Mouse (Mus musculus): ENCODE results near the gene Il10.
"Not testable (repeated sequence)": the region's sequence is repeated elsewhere in the genome, so short reads cannot be mapped to it uniquely, and the experiment has no call there.

Il10 gene

GRCm38 (mm10) chr1:131020425-131021310 lies 1.0 kb downstream of the Il10 start:
- no peak for DNase-seq (ENCODE audit: low spot score)

DNA sequence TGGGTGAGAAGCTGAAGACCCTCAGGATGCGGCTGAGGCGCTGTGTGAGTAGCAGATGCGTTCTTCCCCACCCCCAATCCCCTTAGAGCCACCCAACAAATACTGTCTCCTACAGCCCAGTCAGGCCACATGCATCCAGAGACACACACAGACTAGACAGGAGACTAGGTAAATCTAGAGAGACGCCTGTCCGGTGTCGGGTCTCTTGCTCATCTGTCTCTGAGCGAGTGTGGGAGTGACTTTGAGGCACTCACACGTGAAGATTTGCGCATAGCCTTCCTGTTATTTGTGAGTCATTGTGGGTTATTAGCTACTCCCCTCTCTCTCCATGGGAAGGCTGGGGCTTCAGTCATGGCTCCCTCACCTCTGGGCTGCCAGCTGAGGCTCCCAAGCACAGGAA lies 1.8 kb downstream of the Il10 start:
- no peak for DNase-seq (ENCODE audit: low spot score)

DNA sequence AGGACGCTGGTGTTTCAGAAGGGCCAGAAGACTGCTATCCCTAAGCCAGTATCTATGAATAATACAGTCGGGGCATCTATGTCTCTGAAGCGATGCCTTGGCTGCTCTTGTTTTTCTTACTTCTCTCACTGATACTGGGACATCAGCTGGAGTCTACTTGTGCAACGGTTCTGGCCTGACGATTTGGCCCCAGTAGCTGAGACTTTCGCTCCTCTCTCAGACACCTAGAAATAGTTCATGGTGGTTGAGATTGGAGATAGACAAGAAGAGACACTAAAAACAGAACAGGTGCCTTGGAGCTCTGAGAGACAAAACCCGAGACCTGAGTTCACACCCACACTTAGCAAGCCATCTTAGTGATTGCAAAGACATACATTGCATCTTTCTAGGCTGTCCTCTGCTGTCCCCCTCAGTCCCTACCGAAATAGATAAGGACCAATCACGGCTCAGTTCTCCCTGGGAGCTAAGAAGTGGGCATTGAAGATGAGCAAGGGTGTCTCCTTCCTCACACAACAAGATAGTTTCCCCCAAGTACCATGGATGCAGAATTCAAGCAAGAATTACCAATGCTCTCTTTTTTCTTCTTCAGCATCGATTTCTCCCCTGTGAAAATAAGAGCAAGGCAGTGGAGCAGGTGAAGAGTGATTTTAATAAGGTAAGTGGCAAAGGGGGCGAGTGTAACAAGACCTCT lies 2.4 kb downstream of the Il10 start:
- no peak for DNase-seq (ENCODE audit: low spot score)

DNA sequence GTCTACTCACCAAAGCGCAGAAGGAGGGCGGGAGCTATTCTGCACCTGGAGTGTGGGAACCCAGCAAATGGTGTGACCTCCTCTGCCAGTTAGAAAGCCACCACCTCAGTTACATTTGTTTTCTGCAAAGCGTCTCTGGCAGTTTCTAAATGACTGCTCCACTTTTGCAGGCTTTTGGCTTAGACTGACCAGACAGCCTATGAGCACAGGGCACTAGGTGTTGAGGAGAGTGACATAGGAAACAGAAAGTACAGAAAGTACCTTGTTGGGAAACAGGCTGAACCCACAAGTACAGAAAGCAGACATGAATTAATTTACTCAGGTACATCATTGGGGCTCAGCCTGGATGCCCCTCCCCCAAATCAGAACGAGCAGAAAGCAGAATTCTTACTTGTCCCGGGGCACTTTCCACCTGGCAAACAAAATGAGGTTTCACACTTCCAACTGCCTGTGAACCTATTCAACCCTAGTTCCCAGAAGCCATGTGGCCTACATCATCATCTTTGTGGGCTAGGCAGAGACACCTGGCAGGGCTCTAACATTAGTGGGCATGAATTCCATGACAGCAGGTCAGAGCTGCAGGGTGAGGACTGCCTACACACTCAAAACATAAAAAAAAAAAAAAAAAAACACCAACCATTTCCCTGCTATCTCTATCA lies 3.1 kb downstream of the Il10 start:
- no peak for DNase-seq (ENCODE audit: low spot score)

- DNase-seq (ENCODE audit: low spot score), result not testable (repeated sequence)
These were observed 3.7 kb downstream of the Il10 start for GRCm38 (mm10) chr1:131023250-131023858.

- no peak for DNase-seq (ENCODE audit: low spot score)
These were observed 5.5 kb downstream of the Il10 start for GRCm38 (mm10) chr1:131024900-131025842.

DNA sequence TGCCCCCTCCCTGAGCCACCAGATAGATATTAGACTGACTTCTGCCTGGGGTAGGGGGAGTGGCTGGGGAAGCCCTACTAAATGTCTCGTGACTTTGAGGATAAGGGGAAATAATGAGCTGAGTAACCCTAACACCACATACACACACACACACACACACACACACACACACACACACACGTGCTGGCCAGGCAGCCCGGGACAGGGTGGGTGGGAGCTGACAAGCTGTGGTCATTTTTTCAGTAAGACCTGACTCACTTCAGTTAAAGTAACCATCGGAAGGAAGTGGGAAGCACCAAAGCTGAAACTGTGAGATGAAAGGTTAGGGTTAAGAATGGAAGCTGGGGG lies 6.2 kb downstream of the Il10 start:
- no peak for DNase-seq (ENCODE audit: low spot score)

- no peak for DNase-seq (ENCODE audit: low spot score)
These were observed 9.6 kb downstream of the Il10 start for GRCm38 (mm10) chr1:131029215-131029614.

DNA sequence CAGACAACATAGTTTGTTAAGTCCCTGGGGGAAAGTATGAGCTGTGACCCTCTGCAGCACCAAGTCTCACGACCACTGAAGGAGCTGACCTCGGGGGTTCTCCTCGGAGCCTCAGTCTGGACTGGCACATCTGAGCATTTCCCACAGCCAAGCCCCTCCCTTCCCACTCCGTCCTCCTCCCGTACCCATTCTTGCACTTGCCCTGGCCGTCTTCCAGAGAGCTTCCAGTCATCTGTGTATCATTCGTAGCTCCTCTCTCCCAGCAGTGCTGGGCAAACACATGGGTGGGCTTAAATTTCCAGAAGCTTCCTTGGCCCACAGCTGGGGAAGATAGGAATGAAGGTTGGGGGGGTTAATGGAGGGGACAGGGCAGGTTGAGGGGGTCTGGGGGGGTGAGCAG lies 10.6 kb downstream of the Il10 start:
- DNase-seq (ENCODE audit: low spot score), result no peak

DNA sequence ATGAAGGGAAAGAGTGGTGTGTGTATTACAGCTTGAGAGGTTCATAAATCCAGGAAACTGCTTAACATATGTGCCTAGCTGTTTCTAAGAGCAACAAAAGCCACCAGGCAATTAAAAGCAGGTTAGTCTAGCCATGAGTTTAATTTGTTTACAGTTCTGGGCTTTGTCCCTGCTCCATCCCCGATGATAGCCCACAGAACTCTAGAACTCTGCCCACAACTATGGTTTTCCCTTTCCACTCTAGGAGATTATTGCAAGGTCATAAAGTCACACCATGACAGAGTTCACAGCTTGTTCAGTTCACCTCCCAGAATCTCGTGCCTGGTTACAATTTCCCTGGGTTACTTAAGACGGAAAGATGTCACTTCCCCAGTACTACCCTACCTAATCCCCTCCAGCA lies 11.6 kb downstream of the Il10 start:
- no peak for DNase-seq (ENCODE audit: low spot score)

DNA sequence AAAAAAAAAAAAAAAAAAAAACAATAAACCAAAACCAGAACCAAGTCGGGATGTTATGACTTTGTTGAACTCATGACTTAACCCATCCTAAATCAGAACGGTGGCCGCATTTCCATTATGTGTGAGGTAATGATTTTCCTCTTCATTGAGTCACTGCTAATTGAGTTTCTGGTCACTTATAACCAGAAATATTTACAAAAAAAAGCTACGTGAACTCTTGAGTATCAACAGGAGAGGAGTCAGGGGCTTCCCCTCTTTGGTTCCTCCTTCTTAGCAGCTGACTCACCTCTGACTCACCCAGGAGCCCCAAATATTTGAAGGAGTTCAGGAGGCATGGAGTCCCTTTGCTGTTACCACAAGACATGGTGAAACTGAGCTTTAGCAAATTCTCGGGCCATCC lies 18.4 kb downstream of the Il10 start:
- DNase-seq (ENCODE audit: low spot score), result no peak

DNA sequence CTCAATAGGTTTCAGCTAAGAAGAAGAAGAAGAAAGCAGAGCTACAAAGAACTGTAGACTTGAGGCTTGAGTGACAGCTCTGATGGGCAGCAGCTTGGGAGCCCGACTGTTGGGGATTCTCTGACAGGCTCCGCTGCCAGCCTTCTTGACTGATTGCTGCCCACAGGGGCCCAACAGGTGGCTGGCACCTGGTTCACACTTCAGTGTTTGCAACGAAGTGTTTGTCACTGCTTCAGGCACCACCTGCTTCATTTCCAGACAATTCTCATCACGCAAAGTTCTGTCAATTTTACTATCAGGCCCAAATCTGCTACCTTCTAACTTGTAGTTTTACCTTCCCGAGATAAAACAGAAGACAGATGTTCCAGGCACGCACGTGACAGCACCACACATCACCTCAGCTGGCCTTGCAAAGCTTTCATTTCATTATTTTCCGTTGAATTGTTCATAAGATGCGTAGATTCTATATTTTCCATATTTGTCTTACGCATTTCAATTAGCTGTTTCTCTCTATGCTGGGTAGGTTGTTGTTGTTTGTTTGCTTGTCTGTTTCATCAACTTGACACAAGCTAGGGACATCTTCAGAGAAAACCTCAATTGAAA lies 18.9 kb downstream of the Il10 start:
- no peak for DNase-seq (ENCODE audit: low spot score)

- no peak for DNase-seq (ENCODE audit: low spot score)
These were observed 19.8 kb downstream of the Il10 start for GRCm38 (mm10) chr1:131039479-131039878.

GRCm38 (mm10) chr1:131042263-131042662 lies 22.6 kb downstream of the Il10 start:
- no peak for DNase-seq (ENCODE audit: low spot score)

- no peak for DNase-seq (ENCODE audit: low spot score)
These were observed 23.1 kb downstream of the Il10 start for GRCm38 (mm10) chr1:131042721-131043120.

- no peak for DNase-seq (ENCODE audit: low spot score)
These were observed 24.0 kb downstream of the Il10 start for GRCm38 (mm10) chr1:131043636-131044035.

DNA sequence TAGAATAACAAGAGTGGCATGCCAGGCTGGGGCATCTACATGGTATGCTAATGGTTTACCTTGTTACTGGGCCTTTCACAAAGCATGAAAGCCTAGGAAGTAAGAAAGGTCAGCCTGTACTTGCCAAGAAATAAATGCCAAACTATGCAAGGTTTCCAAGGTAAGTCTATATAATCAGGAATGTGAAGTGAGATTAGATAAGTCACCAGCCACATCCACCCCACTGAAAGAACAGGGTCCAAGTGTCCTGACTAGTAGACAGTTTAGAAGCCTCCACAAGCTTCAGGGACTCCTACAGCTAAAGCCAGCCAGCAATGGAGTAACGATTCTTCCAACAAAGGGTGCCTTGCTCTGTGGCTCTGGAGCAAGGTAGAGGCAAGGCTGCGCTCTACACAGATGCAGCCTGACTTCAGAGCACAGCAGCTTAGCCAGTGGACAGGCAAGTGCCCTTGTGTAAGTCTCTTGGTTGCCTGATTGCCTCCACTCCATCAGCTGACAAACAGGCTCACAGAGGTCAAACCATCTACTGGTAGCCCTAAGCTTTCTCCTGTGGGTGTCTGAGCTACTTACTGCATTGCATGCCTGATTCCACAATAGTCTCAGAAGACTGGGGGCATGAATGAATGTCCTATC lies 26.2 kb downstream of the Il10 start:
- no peak for DNase-seq (ENCODE audit: low spot score)

DNA sequence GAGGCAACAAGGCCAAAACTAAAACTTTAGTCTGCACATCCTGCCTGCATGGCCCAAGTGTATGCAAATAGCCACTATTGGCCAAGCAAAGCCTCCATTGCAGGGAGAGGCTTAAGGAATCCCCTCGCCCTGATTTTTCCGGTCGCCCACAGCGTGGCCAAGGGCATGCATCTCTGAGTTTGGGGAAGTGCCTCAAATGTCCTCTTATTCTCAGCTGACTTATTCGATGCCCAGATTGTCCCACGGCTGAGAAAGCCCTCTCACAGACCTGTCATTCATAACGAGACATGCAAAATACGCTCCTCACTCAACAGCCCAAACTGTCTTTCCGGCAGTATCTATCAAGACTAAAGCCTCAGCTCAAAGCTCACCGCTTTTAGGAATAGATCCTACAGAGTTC lies 27.0 kb downstream of the Il10 start:
- DNase-seq (ENCODE audit: low spot score), result no peak

DNA sequence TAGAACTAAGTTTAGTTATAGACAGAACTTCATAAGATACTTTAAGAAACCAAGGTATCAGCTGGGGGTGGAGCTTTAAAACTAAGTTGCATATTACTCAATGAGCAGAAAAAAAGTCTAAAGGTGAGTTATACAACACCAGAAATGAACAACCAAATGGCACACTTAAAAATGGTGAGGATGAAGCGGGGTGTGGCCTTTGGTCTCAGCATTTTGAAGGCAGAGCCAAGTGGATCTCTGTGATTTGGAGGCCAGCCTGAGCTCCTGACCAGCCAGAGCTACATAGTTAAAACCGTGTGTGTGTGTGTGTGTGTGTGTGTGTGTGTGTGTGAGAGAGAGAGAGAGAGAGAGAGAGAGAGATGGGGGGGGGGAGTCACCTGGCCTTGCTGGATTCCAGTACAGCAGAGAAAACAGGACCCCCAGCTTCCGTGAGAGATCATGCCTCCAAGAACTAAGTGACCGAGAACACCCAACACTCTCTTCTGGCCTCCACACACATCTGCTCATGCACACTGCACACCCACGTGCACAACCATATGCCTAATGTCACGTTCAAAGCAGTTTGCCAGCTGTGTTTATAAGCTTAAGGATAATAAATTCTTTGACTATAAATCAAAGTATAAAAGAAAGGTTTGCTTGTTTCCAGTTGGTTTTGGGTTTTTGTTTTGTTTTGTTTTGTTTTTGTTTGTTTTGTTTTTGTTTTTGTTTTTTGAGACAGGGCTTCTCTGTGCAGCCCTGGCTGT lies 28.6 kb downstream of the Il10 start:
- no peak for DNase-seq (ENCODE audit: low spot score)

DNA sequence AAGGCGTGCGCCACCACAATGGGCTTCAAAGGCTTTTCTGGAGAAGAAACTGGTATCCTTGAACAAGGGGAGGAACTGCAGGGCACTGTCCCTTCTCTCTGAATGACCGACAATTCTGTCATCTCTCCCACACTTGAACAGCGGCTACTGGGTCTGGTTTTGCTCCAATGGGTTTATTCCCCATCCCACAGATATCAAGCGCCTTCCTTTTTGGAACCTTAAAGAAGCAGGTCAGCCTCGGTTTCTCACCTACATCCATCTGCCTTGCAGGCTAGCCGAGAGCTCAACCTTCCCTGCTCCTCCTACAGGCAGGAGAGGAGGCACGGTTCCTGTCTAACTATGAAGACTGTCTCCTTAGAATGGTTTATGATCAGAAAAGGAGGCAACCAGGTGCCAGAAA lies 29.3 kb downstream of the Il10 start:
- DNase-seq (ENCODE audit: low spot score), result no peak

Measured in ovary, postnatal 36 days (tissue).